Mouse (Mus musculus) liver, embryonic 14.5 days (tissue): ENCODE measurements around the gene Zfp619.
"Not testable (repeated sequence)": the region's sequence is repeated elsewhere in the genome, so short reads cannot be mapped to it uniquely, and the experiment has no call there.

Source experiments
- CTCF ChIP-seq: IDR thresholded peaks from 2 replicates; pipeline ENCODE4 v1.5.1; 2016; ENCODE audit warnings: antibody characterized with exemption, low read depth, control low read depth
- EP300 ChIP-seq: IDR thresholded peaks from 2 replicates; pipeline ENCODE4 v1.6.1; 2016; ENCODE audit warnings: antibody characterized with exemption, low read depth

GRCm38 (mm10) chr7:39586834-39587233 lies 69.3 kb downstream of the Zfp619 start:
- not testable (repeated sequence) for TF ChIP-seq CTCF, EP300
